Mouse (Mus musculus): Measurements from ENCODE around the gene Setd1a. TPM values are rescaled to one million over a fixed set of nuclear protein-coding genes. Genes with fewer than 3 reads are reported as not detected.
A peak's percentile ranks its signal among the peaks of the same experiment; 100 is the strongest.

Gene Setd1a
- polyA plus RNA-seq, 1 experiment from 2014 or later = 17.1 TPM

DNA sequence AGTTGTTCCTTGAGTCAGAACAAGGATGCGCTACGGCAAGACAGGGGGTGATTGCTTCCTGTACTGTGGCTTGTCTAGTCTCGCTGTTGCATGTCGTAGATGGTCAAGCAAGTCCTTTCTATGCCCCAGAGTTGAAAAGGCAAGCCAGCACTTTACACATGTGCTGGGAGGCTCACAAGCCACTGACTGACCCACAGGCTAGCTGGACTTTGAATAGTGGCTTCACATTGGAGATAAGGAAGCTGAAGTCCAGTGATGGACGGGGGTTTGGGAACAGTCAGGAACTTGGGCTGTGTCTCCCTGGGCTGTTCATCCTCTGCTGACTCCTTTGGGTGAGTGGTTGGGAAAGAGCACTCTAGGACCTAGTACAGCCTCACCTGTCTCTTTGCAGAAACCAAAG lies 24.9 kb upstream of the Setd1a start:
- no peaks in the 10 kb centered on the region for H3K9me3 ChIP-seq
- DNase-seq (ENCODE audit: extremely low spot score, low spot score) = no peak
- WGBS = 95% methylated on average over 5 of the region's 5 CpGs
- no peak overlapping the region for H3K4me3 ChIP-seq
- H3K36me3 ChIP-seq (replicated peaks) = peaks cover 90% of the 10 kb centered on the region
- no peaks in the 10 kb centered on the region for H3K27me3 ChIP-seq (ENCODE audit: poor library complexity, severe bottlenecking)
- peaks cover 23% of the 10 kb centered on the region for H3K4me1 ChIP-seq
- no peak overlapping the region for H3K27ac ChIP-seq

DNA sequence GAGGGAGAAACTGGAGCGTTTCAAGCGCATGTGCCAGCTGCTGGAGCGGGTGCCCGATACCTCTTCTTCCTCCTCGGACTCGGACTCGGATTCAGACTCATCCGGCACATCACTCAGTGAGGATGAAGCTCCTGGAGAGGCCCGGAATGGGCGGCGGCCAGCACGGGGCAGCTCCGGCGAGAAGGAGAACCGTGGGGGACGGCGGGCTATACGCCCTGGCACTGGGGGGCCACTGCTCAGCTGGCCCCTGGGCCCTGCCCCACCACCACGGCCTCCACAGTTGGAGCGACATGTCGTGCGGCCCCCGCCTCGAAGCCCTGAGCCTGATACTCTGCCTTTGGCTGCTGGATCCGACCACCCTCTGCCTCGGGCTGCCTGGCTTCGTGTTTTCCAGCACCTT lies 24.4 kb upstream of the Setd1a start:
- no peaks in the 10 kb centered on the region for H3K9me3 ChIP-seq
- WGBS = 96% methylated on average over 27 of the region's 27 CpGs
- no peak overlapping the region for H3K27ac ChIP-seq
- no peaks in the 10 kb centered on the region for H3K27me3 ChIP-seq (ENCODE audit: poor library complexity, severe bottlenecking)
- DNase-seq (ENCODE audit: extremely low spot score, low spot score) = no peak
- H3K4me3 ChIP-seq = no peak overlapping the region; the same call in 1 of the 2 replicates
- H3K4me1 ChIP-seq = peaks cover 18% of the 10 kb centered on the region
- H3K36me3 ChIP-seq (replicated peaks) = peaks cover 94% of the 10 kb centered on the region

DNA sequence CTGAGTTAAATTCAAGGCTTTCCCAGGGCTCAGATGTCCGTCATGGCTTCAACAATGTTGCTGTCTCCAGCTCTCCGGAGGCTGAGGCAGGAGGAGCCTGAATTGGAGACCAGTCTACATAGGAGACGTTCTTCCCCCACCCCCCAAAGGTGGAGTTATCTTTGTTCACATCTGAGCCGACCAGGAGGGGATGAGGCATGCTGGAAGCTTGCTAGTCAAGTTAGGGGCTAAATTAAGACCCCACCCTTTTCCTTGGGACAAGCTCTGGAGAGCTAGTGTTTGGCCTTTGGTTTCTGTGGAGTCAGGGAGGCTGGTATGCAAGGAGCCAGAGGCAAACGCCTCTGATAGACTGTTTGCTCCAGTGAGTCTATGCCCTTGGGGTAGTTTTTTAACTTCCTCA lies 23.3 kb upstream of the Setd1a start:
- DNase-seq (ENCODE audit: extremely low spot score, low spot score) = no peak
- Histone ChIP-seq H3K27me3 (ENCODE audit: poor library complexity, severe bottlenecking) (no peaks in the 10 kb centered on the region), H3K4me1 (peaks cover 7% of the 10 kb centered on the region), H3K27ac (no peak overlapping the region), H3K9me3 (no peaks in the 10 kb centered on the region), H3K4me3 (no peak overlapping the region), H3K36me3 (replicated peaks) (peaks cover 100% of the 10 kb centered on the region)
- WGBS = 85% methylated on average over 5 of the region's 5 CpGs

DNA sequence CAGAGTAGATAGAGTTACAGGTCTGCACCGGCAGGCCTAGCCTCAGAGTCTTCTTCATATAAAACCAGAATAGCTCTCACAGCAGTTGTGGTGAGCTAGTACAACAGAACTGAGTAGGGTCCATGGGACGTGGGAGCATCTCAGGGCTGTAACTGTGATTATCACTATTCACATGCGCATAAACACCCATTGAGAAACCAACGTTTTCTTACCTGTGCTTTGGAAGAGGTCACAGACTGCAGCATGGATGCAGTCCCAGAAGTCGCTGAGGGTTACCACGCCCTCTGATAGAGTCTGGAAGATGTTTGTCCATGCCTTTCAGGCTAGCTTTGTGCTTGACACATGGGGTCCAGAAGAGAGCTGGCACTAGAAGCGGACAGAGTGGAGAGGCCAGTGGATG lies 22.7 kb upstream of the Setd1a start:
- H3K27me3 ChIP-seq (ENCODE audit: poor library complexity, severe bottlenecking) = no peaks in the 10 kb centered on the region
- no peaks in the 10 kb centered on the region for H3K9me3 ChIP-seq
- H3K4me1 ChIP-seq = 0 out of 2 replicates have a peak, but pooled peaks cover 3% of the 10 kb centered on the region
- DNase-seq (ENCODE audit: extremely low spot score, low spot score) = no peak
- H3K36me3 ChIP-seq (replicated peaks) = peaks cover 100% of the 10 kb centered on the region
- H3K27ac ChIP-seq = no peak overlapping the region
- 91% methylated on average over 7 of the region's 7 CpGs for WGBS
- no peak overlapping the region for H3K4me3 ChIP-seq

DNA sequence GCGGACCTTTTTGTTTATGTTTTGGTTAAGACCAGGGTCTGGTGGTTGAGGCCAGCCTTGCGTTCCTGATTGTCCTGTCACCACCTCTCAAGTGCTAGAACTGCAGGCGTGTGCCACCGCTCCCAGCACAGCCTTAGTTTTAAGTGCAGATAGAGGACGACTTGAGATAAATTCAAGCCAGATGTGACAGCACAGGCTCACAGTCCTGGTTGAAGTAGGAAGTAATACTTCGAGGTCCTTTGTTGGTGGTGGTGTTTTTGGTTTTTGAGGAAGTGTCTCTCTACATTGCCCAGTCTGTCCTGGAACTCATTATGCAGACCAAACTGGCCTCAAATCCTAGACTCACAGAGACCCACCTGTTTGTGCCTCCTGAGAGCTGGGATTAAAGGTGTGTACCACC lies 16.8 kb upstream of the Setd1a start:
- Histone ChIP-seq H3K9me3 (no peaks in the 10 kb centered on the region), H3K27me3 (ENCODE audit: poor library complexity, severe bottlenecking) (no peaks in the 10 kb centered on the region), H3K27ac (no peak overlapping the region), H3K36me3 (replicated peaks) (peaks cover 99% of the 10 kb centered on the region), H3K4me1 (0 out of 2 replicates have a peak, but pooled peaks cover 3% of the 10 kb centered on the region), H3K4me3 (no peak overlapping the region)
- WGBS = 64% methylated on average over 6 of the region's 6 CpGs
- DNase-seq (ENCODE audit: extremely low spot score, low spot score) = no peak

DNA sequence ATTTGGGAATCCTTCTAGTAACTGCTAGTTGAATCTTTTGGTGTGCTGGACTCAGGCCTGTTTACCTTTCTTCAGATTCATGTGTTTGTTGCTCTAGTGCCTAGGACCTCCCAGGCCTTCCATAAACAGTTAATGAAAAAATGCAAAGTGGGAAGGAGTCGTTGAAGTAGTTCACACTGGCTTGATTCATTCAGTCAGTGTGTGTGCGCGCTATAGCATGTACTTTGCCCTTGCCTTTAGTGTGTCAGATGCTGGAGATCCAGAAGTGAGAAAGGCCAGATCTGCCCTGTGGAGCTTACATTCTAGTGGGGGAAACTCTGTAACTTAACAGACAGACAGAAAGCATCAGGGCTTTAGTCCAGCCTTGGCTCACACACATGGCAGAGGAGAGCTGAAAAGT lies 16.0 kb upstream of the Setd1a start:
- Histone ChIP-seq H3K4me1 (0 out of 2 replicates have a peak, but pooled peaks cover 3% of the 10 kb centered on the region), H3K27ac (no peak overlapping the region), H3K4me3 (0 out of 2 replicates have a peak overlapping the region, but pooled peaks have one; percentile 5), H3K9me3 (no peaks in the 10 kb centered on the region), H3K36me3 (replicated peaks) (peaks cover 99% of the 10 kb centered on the region), H3K27me3 (ENCODE audit: poor library complexity, severe bottlenecking) (no peaks in the 10 kb centered on the region)
- DNase-seq (ENCODE audit: extremely low spot score, low spot score) = no peak
- 99% methylated on average over 3 of the region's 3 CpGs for WGBS

DNA sequence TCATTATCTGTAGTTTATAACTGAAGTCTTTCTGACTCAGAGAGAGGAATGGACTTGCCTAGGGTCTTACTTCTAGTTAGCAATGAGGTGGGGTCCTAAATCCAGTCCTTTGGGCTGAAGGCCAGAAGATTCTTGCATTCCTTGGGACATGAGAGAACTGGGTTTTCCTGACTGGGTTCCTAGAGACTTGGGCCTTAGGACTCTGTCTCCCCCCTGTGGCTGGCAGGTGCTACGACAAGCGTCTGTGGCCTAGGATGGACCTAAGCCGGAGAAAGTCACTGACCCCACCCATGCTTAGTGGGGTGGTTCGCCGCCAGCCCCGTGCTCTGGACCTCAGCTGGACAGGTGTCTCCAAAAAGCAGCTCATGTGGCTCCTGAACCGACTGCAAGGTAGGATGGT lies 15.4 kb upstream of the Setd1a start:
- no peak overlapping the region for H3K27ac ChIP-seq
- no peaks in the 10 kb centered on the region for H3K9me3 ChIP-seq
- peaks cover 99% of the 10 kb centered on the region for H3K36me3 ChIP-seq (replicated peaks)
- WGBS = 58% methylated on average over 7 of the region's 7 CpGs
- H3K4me3 ChIP-seq = no peak overlapping the region
- H3K27me3 ChIP-seq (ENCODE audit: poor library complexity, severe bottlenecking) = no peaks in the 10 kb centered on the region
- peak; percentile 59 for DNase-seq (ENCODE audit: extremely low spot score, low spot score)
- H3K4me1 ChIP-seq = 0 out of 2 replicates have a peak, but pooled peaks cover 3% of the 10 kb centered on the region

DNA sequence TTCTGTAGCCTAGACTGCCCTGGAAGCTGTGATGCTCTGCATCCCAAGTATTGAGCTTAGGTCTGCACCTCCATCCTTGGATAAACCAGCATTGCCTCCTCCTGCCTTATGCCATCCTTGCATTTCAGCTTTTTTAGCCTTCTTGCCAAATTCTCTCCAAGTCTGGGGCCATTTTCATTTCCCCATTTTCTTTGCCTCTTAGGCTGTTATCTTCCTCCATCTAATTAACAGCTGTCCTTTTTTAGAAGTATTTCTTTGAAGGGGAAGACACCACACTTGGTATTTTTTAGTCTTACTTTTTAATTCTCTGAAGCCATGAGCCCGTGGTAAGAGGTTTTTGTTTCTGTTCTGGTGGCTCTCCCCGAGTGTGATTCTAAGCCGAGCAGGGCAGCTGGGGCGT lies 12.8 kb upstream of the Setd1a start:
- Histone ChIP-seq H3K27ac (no peak overlapping the region), H3K9me3 (no peaks in the 10 kb centered on the region), H3K4me3 (no peak overlapping the region), H3K36me3 (replicated peaks) (peaks cover 99% of the 10 kb centered on the region), H3K4me1 (peaks cover 16% of the 10 kb centered on the region), H3K27me3 (ENCODE audit: poor library complexity, severe bottlenecking) (no peaks in the 10 kb centered on the region)
- no peak for DNase-seq (ENCODE audit: extremely low spot score, low spot score)
- WGBS = 94% methylated on average over 4 of the region's 4 CpGs

DNA sequence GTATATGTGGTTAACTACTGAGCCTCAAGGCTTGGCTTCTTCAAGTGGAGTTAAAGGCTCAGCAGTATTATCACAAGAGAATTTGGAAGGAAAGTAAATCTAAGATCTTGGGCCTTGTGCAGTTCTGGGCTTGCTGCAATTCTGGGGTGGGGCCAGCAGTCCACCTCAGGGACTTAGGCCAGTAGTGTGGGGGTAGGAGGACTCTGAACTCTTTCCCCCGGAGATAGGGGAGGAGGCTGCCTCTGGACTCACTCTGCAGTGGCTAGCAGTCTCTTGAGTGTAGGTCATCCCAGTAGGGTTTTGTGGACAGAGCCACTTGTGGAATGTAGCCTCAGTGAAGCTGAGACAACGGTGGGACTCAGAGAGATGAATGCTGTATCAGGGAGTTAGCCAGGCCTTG lies 10.7 kb upstream of the Setd1a start:
- Histone ChIP-seq H3K9me3 (no peaks in the 10 kb centered on the region), H3K36me3 (replicated peaks) (peaks cover 79% of the 10 kb centered on the region), H3K27ac (no peak overlapping the region), H3K4me3 (no peak overlapping the region), H3K4me1 (peaks cover 34% of the 10 kb centered on the region), H3K27me3 (ENCODE audit: poor library complexity, severe bottlenecking) (no peaks in the 10 kb centered on the region)
- 90% methylated on average over 2 of the region's 2 CpGs for WGBS
- DNase-seq (ENCODE audit: extremely low spot score, low spot score) = no peak

DNA sequence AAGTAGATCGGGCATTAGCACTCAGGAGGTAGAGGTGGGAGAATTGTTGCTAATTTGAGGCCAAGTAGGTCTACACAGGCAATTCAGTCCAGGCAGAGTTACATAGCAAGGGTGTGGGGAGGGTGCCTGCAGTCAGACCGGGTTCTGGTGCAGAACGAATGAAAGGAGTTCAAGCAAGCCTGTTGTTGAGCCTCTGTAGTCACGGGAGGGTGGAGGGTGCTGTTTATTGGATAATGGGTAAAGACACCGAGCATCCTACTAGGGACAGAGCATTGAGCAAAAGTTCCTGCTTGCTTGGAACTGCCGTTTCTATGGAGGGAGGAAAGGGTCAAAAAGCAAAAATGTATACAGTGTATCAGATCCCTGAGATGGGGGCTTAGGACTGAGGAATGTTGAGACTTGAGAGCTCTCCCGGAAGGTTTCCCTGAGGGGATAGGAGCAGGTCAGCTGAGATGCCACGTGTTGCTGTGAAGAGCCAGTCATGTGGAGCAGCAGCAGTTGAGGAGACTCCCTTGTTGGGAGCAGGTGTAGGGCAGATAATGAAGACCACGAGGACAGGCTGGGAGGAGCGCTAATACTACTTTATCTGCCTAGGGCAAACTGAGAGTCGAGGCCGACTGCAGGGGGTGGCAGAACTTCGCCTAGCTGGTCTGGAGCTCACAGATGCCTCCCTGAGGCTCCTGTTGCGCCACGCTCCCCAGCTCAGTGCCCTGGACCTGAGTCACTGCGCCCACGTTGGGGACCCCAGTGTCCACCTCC lies 9.4 kb upstream of the Setd1a start:
- Histone ChIP-seq H3K27ac (0 out of 2 replicates have a peak overlapping the region, but pooled peaks have one; percentile 90), H3K36me3 (replicated peaks) (peaks cover 66% of the 10 kb centered on the region), H3K9me3 (no peaks in the 10 kb centered on the region), H3K27me3 (ENCODE audit: poor library complexity, severe bottlenecking) (no peaks in the 10 kb centered on the region), H3K4me3 (peak overlapping the region; percentile 65; the same call in 1 of the 2 replicates), H3K4me1 (peaks cover 41% of the 10 kb centered on the region)
- 82% methylated on average over 17 of the region's 17 CpGs for WGBS
- no peak for DNase-seq (ENCODE audit: extremely low spot score, low spot score)

DNA sequence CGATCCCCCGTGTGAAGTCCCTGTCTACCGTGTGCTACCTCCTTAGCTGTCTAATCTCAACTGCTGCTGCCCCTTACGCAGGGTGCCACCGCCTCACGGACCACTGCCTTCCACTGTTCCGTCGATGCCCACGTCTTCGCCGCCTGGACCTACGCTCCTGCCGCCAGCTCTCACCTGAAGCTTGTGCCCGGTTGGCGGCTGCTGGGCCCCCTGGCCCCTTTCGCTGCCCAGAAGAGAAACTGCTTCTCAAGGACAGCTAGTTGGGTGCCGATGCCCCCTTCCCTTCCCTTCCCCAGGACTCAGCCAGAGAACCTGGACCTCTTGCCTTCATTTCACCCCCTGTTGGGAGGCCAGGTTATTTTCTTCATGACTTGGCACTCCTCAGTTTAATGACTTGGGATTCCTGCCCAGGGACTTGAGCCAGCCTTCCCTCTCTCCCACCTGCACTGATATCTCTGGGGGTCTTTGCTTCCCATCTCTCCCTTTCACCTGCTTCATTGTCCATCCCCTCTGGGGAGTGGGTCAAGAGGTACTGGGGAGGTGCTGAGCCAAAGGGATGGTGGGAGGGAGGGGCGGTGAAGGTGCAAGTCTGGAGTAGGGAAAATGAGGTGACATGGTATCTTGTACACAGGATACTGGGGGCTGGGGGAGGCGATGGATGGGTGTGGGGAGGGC lies 8.7 kb upstream of the Setd1a start:
- WGBS = 92% methylated on average over 19 of the region's 19 CpGs
- Histone ChIP-seq H3K27ac (peak overlapping the region; percentile 90), H3K4me3 (peak overlapping the region; percentile 65), H3K4me1 (peaks cover 41% of the 10 kb centered on the region), H3K27me3 (ENCODE audit: poor library complexity, severe bottlenecking) (no peaks in the 10 kb centered on the region), H3K36me3 (replicated peaks) (peaks cover 59% of the 10 kb centered on the region), H3K9me3 (no peaks in the 10 kb centered on the region)
- DNase-seq (ENCODE audit: extremely low spot score, low spot score) = no peak

DNA sequence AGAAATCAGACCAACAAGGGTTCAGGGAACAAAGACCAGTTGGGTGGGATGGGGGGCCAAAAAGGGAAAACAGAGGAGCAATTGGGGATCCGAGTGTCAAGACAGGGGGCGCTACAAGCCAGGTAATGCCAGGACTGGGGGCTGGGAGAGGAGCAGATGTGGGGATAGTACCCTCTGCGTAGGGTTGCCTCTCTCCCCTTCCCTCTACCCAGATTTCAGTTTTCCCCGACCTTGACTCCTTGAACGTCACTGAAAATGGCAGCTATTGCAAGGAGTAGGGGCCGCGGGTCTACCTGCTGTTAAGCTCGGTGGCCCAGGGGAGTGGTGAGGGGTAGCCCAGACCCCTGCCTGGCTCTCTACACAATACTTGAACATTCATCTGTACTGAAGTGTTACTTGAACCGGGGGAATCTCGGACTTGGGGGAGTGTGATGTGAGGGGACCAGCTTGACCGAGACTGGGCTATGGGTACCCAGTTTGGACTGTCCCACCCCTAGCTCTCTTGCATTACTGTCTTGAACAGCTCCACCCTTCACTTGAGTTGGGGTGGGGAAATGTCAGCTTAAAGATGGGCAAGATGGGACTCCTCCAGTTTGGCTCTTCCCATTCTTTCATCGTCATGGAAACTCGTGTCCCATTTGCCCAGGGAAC lies 8.0 kb upstream of the Setd1a start:
- WGBS = 45% methylated on average over 13 of the region's 13 CpGs
- H3K9me3 ChIP-seq = no peaks in the 10 kb centered on the region
- peak overlapping the region; percentile 65 for H3K4me3 ChIP-seq
- peaks cover 53% of the 10 kb centered on the region for H3K36me3 ChIP-seq (replicated peaks)
- H3K27me3 ChIP-seq (ENCODE audit: poor library complexity, severe bottlenecking) = no peaks in the 10 kb centered on the region
- H3K27ac ChIP-seq = peak overlapping the region; percentile 90
- DNase-seq (ENCODE audit: extremely low spot score, low spot score) = no peak
- peaks cover 41% of the 10 kb centered on the region for H3K4me1 ChIP-seq

All from forebrain, embryonic 10.5 days (tissue).